Mouse (Mus musculus): ENCODE data around the gene Igsf9. TPM values are rescaled to one million over a fixed set of nuclear protein-coding genes. Genes with fewer than 3 reads are reported as not detected.

The Igsf9 gene
- polyA plus RNA-seq, 1 experiment from 2014 or later, result 76.2 TPM

DNA sequence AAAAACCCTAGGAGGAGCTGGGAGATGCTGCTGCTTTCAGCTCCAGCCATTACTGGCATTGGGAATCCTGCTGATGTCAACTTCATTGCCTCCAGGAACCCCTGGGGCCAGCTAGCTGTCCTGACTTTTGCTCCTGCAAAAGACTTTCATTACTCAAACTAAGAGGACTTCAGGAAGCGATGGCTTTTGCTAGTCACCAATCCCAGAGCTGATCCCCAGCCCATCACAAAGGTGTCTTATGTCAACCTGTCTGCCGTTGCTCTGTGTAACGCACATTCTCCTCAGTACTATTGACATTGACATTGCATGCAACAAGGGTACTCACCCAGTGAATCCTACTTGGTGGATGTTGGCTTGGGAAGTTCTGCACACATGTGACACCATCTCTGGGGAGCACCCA lies 7.4 kb upstream of the Igsf9 start:
- Histone ChIP-seq H3K9me3 (replicated peaks) (no peaks in the 10 kb centered on the region), H3K4me1 (0 out of 2 replicates have a peak, but pooled peaks cover 3% of the 10 kb centered on the region), H3K27ac (replicated peaks) (no peak overlapping the region), H3K27me3 (ENCODE audit: low read depth, poor library complexity, severe bottlenecking) (0 out of 2 replicates have a peak, but pooled peaks cover 6% of the 10 kb centered on the region), H3K36me3 (no peaks in the 10 kb centered on the region), H3K4me3 (no peak overlapping the region)
- WGBS, result 73% methylated on average over 3 of the region's 3 CpGs
- no peak for DNase-seq (ENCODE audit: low spot score)

GRCm38 (mm10) chr1:172475054-172475741 lies 6.4 kb upstream of the Igsf9 start, which contains the start of gene Slamf9:
Gene Slamf9, plus strand, starts transcription at chr1:172475358.
- 85% methylated on average over 7 of the region's 7 CpGs for WGBS

GRCm38 (mm10) chr1:172478020-172478419 lies 3.6 kb upstream of the Igsf9 start:
- H3K27ac ChIP-seq (replicated peaks), result no peak overlapping the region
- H3K9me3 ChIP-seq (replicated peaks), result no peaks in the 10 kb centered on the region
- no peak overlapping the region for H3K4me3 ChIP-seq
- H3K4me1 ChIP-seq, result peaks cover 16% of the 10 kb centered on the region
- 89% methylated on average over 5 of the region's 5 CpGs for WGBS
- H3K27me3 ChIP-seq (ENCODE audit: low read depth, poor library complexity, severe bottlenecking), result peaks cover 23% of the 10 kb centered on the region
- H3K36me3 ChIP-seq, result no peaks in the 10 kb centered on the region
- DNase-seq (ENCODE audit: low spot score), result no peak

More at GRCm38 (mm10) chr1:172475054-172475741, 6.4 kb upstream of the Igsf9 start, which contains the start of gene Slamf9:
- Histone ChIP-seq H3K4me3 (no peak within 1 kb of the TSS), H3K36me3 (no peaks in the 10 kb centered on the region), H3K27me3 (ENCODE audit: low read depth, poor library complexity, severe bottlenecking) (peaks cover 12% of the 10 kb centered on the region), H3K4me1 (no peaks in the 10 kb centered on the region), H3K9me3 (replicated peaks) (no peaks in the 10 kb centered on the region), H3K27ac (replicated peaks) (no peak within 1 kb of the TSS)
- DNase-seq (ENCODE audit: low spot score), result no peak

GRCm38 (mm10) chr1:172480376-172480775 lies 1.2 kb upstream of the Igsf9 start:
- no peak overlapping the region for H3K27ac ChIP-seq (replicated peaks)
- H3K27me3 ChIP-seq (ENCODE audit: low read depth, poor library complexity, severe bottlenecking), result peaks cover 23% of the 10 kb centered on the region
- H3K4me3 ChIP-seq, result no peak overlapping the region
- 94% methylated on average over 4 of the region's 4 CpGs for WGBS
- peaks cover 40% of the 10 kb centered on the region for H3K4me1 ChIP-seq
- H3K36me3 ChIP-seq, result peaks cover 11% of the 10 kb centered on the region
- DNase-seq (ENCODE audit: low spot score), result no peak
- H3K9me3 ChIP-seq (replicated peaks), result no peaks in the 10 kb centered on the region

- peaks cover 23% of the 10 kb centered on the region for H3K27me3 ChIP-seq (ENCODE audit: low read depth, poor library complexity, severe bottlenecking)
- DNase-seq (ENCODE audit: low spot score), result no peak
- WGBS, result 20% methylated on average over 13 of the region's 13 CpGs
- peaks cover 47% of the 10 kb centered on the region for H3K4me1 ChIP-seq
- H3K9me3 ChIP-seq (replicated peaks), result no peaks in the 10 kb centered on the region
- H3K36me3 ChIP-seq, result peaks cover 15% of the 10 kb centered on the region
- peak overlapping the region; percentile 79 for H3K4me3 ChIP-seq
- peak overlapping the region; percentile 93 for H3K27ac ChIP-seq (replicated peaks)
Measured at GRCm38 (mm10) chr1:172481111-172481510, 477 bp upstream of the Igsf9 start.

DNA sequence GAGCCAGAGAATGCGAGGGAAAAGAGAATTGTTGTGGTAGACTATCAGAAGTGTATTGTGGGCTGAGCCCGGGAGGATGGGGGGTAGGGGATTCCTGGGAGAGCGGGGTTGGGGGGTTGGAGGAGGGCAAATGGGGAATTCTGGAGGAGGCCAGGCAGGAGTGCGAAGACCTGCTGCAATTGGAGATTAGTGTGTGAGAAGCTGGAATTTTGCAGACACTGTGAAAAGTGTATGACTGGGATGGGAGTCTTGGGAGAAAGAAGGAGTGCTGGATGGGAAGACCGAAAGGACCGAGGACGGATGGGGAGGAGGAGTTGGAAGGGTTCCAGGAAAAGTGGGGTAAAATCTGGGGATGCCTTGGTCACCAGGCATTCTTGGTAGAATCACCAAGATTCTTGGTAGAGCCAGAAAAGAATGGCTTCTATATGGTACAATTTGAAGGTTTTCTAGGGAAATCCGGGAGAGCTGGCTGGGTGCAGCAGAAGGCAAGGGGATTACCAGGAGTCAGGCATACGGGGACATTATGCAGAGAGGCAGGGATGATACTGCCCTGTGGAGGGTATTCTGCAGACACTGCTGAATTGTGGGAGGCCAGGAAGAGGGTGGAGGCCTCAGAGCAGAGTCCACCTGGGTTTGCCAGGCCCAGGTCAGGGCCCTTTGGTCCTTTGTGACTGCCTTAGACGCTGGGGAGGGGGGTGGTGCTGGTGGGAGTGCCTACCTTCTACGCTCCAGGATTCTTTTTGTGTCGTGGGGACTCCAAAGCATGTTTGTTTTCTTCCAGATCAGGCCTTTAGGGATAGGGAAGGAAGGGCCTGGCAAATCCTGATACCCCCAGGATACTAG lies 1.2 kb downstream of the Igsf9 start:
- Histone ChIP-seq H3K4me1 (peaks cover 63% of the 10 kb centered on the region), H3K27ac (replicated peaks) (peak overlapping the region; percentile 93), H3K36me3 (peaks cover 26% of the 10 kb centered on the region), H3K27me3 (ENCODE audit: low read depth, poor library complexity, severe bottlenecking) (peaks cover 23% of the 10 kb centered on the region), H3K9me3 (replicated peaks) (no peaks in the 10 kb centered on the region), H3K4me3 (peak overlapping the region; percentile 79)
- under 1% methylated on average over 12 of the region's 12 CpGs for WGBS
- DNase-seq (ENCODE audit: low spot score), result peak; percentile 36

GRCm38 (mm10) chr1:172483361-172483660 lies 1.7 kb downstream of the Igsf9 start:
- DNase-seq (ENCODE audit: low spot score), result no peak
- H3K27ac ChIP-seq (replicated peaks), result peak overlapping the region; percentile 93

GRCm38 (mm10) chr1:172484236-172484635 lies 2.6 kb downstream of the Igsf9 start:
- Histone ChIP-seq H3K27ac (replicated peaks) (peak overlapping the region; percentile 93; the same call in 1 of the 2 replicates), H3K4me3 (peak overlapping the region; percentile 79), H3K27me3 (ENCODE audit: low read depth, poor library complexity, severe bottlenecking) (peaks cover 17% of the 10 kb centered on the region), H3K9me3 (replicated peaks) (no peaks in the 10 kb centered on the region), H3K36me3 (peaks cover 40% of the 10 kb centered on the region), H3K4me1 (peaks cover 76% of the 10 kb centered on the region)
- WGBS, result 35% methylated on average over 11 of the region's 11 CpGs
- peak; percentile 43 for DNase-seq (ENCODE audit: low spot score)

More at GRCm38 (mm10) chr1:172483361-172483660, 1.7 kb downstream of the Igsf9 start:
- WGBS, result 18% methylated on average over 4 of the region's 4 CpGs
- Histone ChIP-seq H3K4me1 (peaks cover 69% of the 10 kb centered on the region), H3K9me3 (replicated peaks) (no peaks in the 10 kb centered on the region), H3K27me3 (ENCODE audit: low read depth, poor library complexity, severe bottlenecking) (peaks cover 20% of the 10 kb centered on the region), H3K36me3 (peaks cover 31% of the 10 kb centered on the region), H3K4me3 (peak overlapping the region; percentile 79)

DNA sequence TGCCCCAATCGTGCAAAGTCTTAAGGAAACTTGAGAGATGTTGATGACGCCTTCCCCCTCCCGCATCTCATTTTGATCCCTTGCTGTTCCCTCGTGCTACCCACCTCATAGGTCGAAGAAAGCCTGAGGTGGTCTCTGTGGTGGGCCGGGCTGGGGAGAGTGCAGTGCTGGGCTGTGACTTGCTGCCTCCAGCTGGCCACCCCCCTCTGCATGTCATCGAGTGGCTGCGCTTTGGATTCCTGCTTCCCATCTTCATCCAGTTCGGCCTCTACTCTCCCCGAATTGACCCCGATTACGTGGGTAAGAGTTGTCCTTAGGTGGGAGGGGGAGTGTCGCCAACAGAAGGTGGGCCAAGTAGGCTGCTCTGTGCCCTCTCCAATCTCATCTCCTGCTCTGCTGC lies 3.1 kb downstream of the Igsf9 start:
- Histone ChIP-seq H3K4me3 (peak overlapping the region; percentile 79), H3K27me3 (ENCODE audit: low read depth, poor library complexity, severe bottlenecking) (peaks cover 16% of the 10 kb centered on the region), H3K27ac (replicated peaks) (peak overlapping the region; percentile 93), H3K36me3 (peaks cover 45% of the 10 kb centered on the region), H3K4me1 (peaks cover 78% of the 10 kb centered on the region), H3K9me3 (replicated peaks) (no peaks in the 10 kb centered on the region)
- WGBS, result 61% methylated on average over 13 of the region's 13 CpGs
- no peak for DNase-seq (ENCODE audit: low spot score)

DNA sequence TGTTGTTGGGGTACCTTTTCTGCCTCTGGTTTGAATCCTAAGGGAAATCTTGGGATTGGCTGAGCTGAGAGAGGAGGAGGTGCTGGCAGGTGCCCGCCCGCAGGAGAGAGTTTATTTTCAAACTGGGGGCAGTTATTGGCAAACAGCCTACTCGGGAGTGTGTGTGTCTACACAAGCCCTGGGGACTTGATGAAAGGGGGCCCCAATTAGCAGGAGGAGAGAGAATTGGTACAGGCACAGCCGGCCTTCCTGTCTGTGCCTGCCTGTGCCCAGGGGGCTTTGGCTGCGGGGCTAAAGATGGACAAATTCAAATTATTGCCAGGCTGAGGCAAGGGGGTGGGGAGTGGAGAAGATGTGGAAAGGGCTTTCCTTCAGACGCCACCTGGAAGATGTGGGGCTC lies 4.2 kb downstream of the Igsf9 start:
- H3K36me3 ChIP-seq, result peaks cover 55% of the 10 kb centered on the region
- peak overlapping the region; percentile 93 for H3K27ac ChIP-seq (replicated peaks)
- peak overlapping the region; percentile 79 for H3K4me3 ChIP-seq
- 34% methylated on average over 6 of the region's 6 CpGs for WGBS
- H3K27me3 ChIP-seq (ENCODE audit: low read depth, poor library complexity, severe bottlenecking), result peaks cover 5% of the 10 kb centered on the region
- DNase-seq (ENCODE audit: low spot score), result no peak
- H3K9me3 ChIP-seq (replicated peaks), result no peaks in the 10 kb centered on the region
- H3K4me1 ChIP-seq, result peaks cover 89% of the 10 kb centered on the region

DNA sequence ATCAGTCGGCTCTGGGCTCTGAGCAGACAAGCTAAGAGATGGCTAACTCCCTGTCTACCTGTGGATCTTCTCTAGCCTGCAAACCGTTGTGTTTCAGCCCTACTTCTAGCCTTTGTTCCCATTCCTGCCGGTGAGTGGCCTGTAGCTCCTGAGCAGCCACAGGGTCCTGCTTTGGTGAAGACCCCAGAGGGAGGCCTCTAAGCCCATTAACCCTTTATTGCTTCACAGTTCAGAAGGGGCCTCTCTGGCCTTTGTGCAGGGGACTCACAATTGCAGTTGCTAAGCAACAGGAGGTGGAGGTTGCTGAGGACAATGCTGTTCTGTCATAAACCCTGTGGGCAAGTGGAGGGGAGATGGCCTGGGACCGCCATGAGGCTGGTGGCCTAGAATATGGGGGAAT lies 4.6 kb downstream of the Igsf9 start:
- H3K9me3 ChIP-seq (replicated peaks), result no peaks in the 10 kb centered on the region
- H3K27ac ChIP-seq (replicated peaks), result peak overlapping the region; percentile 93
- whole genome bisulfite sequencing, result 16% methylated on average over 4 of the region's 4 CpGs
- peaks cover 59% of the 10 kb centered on the region for H3K36me3 ChIP-seq
- peak; percentile 80 for DNase-seq (ENCODE audit: low spot score)
- H3K4me3 ChIP-seq, result peak overlapping the region; percentile 79
- peaks cover 85% of the 10 kb centered on the region for H3K4me1 ChIP-seq
- H3K27me3 ChIP-seq (ENCODE audit: low read depth, poor library complexity, severe bottlenecking), result peaks cover under 1% of the 10 kb centered on the region

DNA sequence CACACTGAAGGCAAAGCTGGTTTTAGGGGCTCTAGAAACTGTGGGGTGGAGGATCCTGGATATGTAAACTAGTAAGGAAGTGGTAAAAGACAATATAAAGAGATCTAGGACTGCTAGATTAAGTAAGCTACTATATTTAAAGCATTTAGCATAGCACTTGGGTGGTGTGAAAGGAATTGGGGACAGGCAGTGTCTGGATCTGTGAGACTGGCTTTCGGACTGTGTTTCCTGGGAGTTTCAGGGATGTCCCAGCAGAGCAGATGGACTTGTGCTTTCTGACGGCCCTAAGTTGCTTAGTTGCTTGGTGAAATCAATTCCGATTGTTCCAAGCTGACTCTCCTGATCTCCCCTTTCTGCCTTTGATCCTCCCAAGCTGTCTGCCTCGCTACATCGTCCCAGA lies 5.1 kb downstream of the Igsf9 start:
- Histone ChIP-seq H3K4me1 (peaks cover 81% of the 10 kb centered on the region), H3K36me3 (peaks cover 63% of the 10 kb centered on the region), H3K27me3 (ENCODE audit: low read depth, poor library complexity, severe bottlenecking) (no peaks in the 10 kb centered on the region; the same call in 1 of the 2 replicates), H3K27ac (replicated peaks) (peak overlapping the region; percentile 93), H3K9me3 (replicated peaks) (no peaks in the 10 kb centered on the region), H3K4me3 (peak overlapping the region; percentile 79)
- DNase-seq (ENCODE audit: low spot score), result peak; percentile 28
- 35% methylated on average over 5 of the region's 5 CpGs for WGBS

- H3K4me1 ChIP-seq, result peaks cover 74% of the 10 kb centered on the region
- H3K27ac ChIP-seq (replicated peaks), result peak overlapping the region; percentile 93; the same call in 1 of the 2 replicates
- no peaks in the 10 kb centered on the region for H3K9me3 ChIP-seq (replicated peaks)
- H3K4me3 ChIP-seq, result no peak overlapping the region
- H3K36me3 ChIP-seq, result peaks cover 75% of the 10 kb centered on the region
- no peaks in the 10 kb centered on the region; the same call in 1 of the 2 replicates for H3K27me3 ChIP-seq (ENCODE audit: low read depth, poor library complexity, severe bottlenecking)
- WGBS, result 81% methylated on average over 4 of the region's 4 CpGs
- no peak for DNase-seq (ENCODE audit: low spot score)
Measured at GRCm38 (mm10) chr1:172487859-172488258, 6.3 kb downstream of the Igsf9 start.
